Mouse (Mus musculus) forebrain, postnatal 0 days (tissue): Measurements from ENCODE around the gene Ywhaq. TPM values are rescaled to one million over a fixed set of nuclear protein-coding genes. Genes with fewer than 3 reads are reported as not detected.

Experiments used
- ATAC-seq: fragments of 200-750 bp; cut with Nextera tagmentation; 2 replicates; pipeline ENCODE4 v1.8.0; 2017; ENCODE audit warnings: mild to moderate bottlenecking, moderate library complexity
- DNase-seq: peaks from one replicate; pipeline ENCODE4 v3.0.0-alpha.2; 2015
- H3K27ac ChIP-seq: fragments of 300-500 bp; sonication (generic); 2 replicates; pipeline ENCODE4 v1.5.1; 2014; ENCODE audit warnings: low read depth, mild to moderate bottlenecking, antibody characterized with exemption, low read length, moderate library complexity, mixed read lengths
- H3K27me3 ChIP-seq: fragments of 300-500 bp; sonication (generic); 2 replicates; pipeline ENCODE4 v1.6.1; 2014; ENCODE audit warnings: mild to moderate bottlenecking, low read length, mixed read lengths; ENCODE audit not compliant: insufficient read depth
- H3K36me3 ChIP-seq: fragments of 300-500 bp; sonication (generic); 2 replicates; pipeline ENCODE4 v1.6.1; 2014; ENCODE audit warnings: mild to moderate bottlenecking, moderate library complexity; ENCODE audit not compliant: insufficient read depth
- H3K4me1 ChIP-seq: fragments of 300-500 bp; sonication (generic); 2 replicates; pipeline ENCODE4 v1.6.1; 2014; ENCODE audit warnings: antibody characterized with exemption; ENCODE audit not compliant: insufficient read depth
- H3K4me2 ChIP-seq: fragments of 300-500 bp; sonication (generic); 2 replicates; pipeline ENCODE4 v1.6.1; 2014; ENCODE audit warnings: low read depth, mild to moderate bottlenecking, moderate library complexity
- H3K4me3 ChIP-seq: fragments of 300-500 bp; sonication (generic); 2 replicates; pipeline ENCODE4 v1.5.1; 2014; ENCODE audit warnings: low read depth, low read length, mixed read lengths
- H3K9ac ChIP-seq: fragments of 300-500 bp; sonication (generic); 2 replicates; pipeline ENCODE4 v1.6.1; 2014; ENCODE audit warnings: mild to moderate bottlenecking
- H3K9me3 ChIP-seq: fragments of 300-500 bp; sonication (generic); 2 replicates; pipeline ENCODE4 v1.6.1; 2016; ENCODE audit warnings: low read length
- CTCF ChIP-seq: sonication (generic); IDR thresholded peaks from 2 replicates; pipeline ENCODE4 v1.5.1; 2016; ENCODE audit warnings: antibody characterized with exemption, control low read depth, low read depth
- WGBS: fragments of 180-500 bp; shearing (Covaris S2); extraction: QIAGEN DNeasy Blood & Tissue Kit; methylation state at CpG from one replicate; pipeline ENCODE4 v1.1.7; 2014; 5-methylcytosine and 5-hydroxymethylcytosine counted together
- polyA plus RNA-seq: library from polyadenylated mRNA; unstranded; fragments of >200 nt; fragmentation: Nextera tagmentation; extraction: Ambion mirVana; gene quantifications from 2 replicates; pipeline ENCODE4 v1.2.1, GENCODE M21; 2015
- total RNA-seq: library from RNA; depleted of rRNA; stranded (reverse); fragments of >200 nt; gene quantifications from 2 replicates; pipeline ENCODE4 v1.2.3, GENCODE M21; 2014

The Ywhaq gene
- total and polyA plus RNA-seq, 2 experiments from 2014 or later, result 738 to 1,188 TPM

DNA sequence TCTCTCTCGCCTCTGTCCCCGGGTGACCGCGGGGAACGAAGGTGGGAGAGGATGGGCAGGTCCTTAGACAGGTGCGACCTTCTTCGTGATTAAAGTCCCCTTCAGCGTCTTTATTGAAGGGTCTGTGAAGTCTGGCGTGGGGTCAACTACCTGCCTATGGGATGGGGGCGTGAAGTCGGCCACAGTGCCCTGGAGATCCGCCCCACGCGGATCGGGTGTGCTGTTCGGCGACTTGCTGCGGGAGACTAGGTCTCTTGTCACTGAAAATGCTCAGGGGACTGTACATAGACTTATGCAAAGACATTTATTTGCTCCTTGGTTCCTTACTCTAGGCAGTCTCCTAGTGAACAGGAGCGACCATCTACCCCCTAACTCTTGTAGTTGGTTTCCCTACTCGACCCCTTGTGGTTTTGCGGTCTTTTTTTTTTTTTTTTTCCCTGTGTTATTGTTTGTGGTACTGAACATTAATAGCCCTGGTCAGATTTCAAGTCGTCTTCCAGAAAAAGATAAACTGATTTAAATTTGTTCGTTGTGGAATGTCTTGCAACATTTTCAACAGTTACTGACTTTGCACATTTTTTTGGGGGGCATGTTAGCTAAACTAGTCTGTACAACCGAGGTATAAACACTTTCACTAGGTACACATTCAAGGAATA is 43.5 kb downstream of the Ywhaq start:
- Histone ChIP-seq H3K4me1 (peaks cover 4% of the 10 kb centered on the region; the same call in 1 of the 2 replicates), H3K4me2 (peak overlapping the region; percentile 83), H3K27me3 (no peaks in the 10 kb centered on the region), H3K36me3 (no peaks in the 10 kb centered on the region), H3K9ac (peak overlapping the region; percentile 91), H3K27ac (peak overlapping the region; percentile 97), H3K9me3 (no peaks in the 10 kb centered on the region), H3K4me3 (peak overlapping the region; percentile 71)
- WGBS, result 4% methylated on average over 24 of the region's 24 CpGs
- peak; percentile 51 for ATAC-seq
- TF ChIP-seq CTCF, result no peak
- DNase-seq, result no peak

GRCm38 (mm10) chr12:21373100-21373819 is 44.2 kb downstream of the Ywhaq start, which contains the start of gene Adam17:
TSS of gene Adam17 (minus strand) at chr12:21373632.
- under 1% methylated on average over 55 of the region's 55 CpGs for WGBS
- H3K36me3 ChIP-seq, result no peaks in the 10 kb centered on the region
- DNase-seq, result peak; percentile 98
- peak within 1 kb of the TSS; percentile 83 for H3K4me2 ChIP-seq
- no peaks in the 10 kb centered on the region for H3K27me3 ChIP-seq
- H3K4me3 ChIP-seq, result peak within 1 kb of the TSS; percentile 71
- H3K9me3 ChIP-seq, result no peaks in the 10 kb centered on the region
- peak within 1 kb of the TSS; percentile 97 for H3K27ac ChIP-seq
- TF ChIP-seq CTCF, result peak; percentile 81
- peaks cover 4% of the 10 kb centered on the region; the same call in 1 of the 2 replicates for H3K4me1 ChIP-seq
- H3K9ac ChIP-seq, result peak within 1 kb of the TSS; percentile 91
- ATAC-seq, result peak; percentile 99

DNA sequence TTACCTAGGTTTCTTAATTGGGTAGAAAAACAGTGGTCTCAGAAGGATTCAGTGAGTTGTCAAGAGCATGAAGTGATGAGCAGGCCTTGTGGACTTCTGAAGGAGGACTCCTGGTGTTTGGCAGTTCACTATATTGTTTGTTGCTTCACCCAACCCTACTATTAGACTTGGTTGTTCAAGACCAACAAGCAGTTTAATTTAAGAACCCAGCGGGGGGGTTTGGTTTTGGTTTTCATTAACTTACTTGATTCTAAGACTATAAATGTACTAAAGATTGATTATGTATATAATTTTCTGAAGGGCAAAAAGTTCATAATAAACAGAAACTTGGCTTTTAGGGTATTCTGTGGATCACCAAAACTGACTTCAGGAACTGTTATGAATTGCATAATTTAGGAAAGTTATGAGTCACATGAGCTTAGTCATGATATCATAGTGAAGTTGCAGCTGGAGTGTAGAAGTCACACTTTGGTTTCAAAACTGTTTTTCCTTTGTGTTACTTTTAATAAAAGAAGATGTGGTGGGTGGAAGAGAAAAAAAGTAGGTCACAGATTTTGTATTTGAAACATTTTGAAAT is 47.3 kb downstream of the Ywhaq start:
- ATAC-seq, result no peak

GRCm38 (mm10) chr12:21369087-21369410 is 48.4 kb downstream of the Ywhaq start:
- no peak overlapping the region for H3K9ac ChIP-seq
- no peak overlapping the region for H3K4me2 ChIP-seq
- ATAC-seq, result no peak
- H3K27me3 ChIP-seq, result no peaks in the 10 kb centered on the region
- no peaks in the 10 kb centered on the region for H3K36me3 ChIP-seq
- DNase-seq, result no peak
- H3K4me3 ChIP-seq, result no peak overlapping the region
- TF ChIP-seq CTCF, result no peak
- 95% methylated on average over 5 of the region's 5 CpGs for WGBS
- no peaks in the 10 kb centered on the region; the same call in 1 of the 2 replicates for H3K4me1 ChIP-seq
- no peak overlapping the region for H3K27ac ChIP-seq
- no peaks in the 10 kb centered on the region for H3K9me3 ChIP-seq

More for the DNA sequence above, 47.3 kb downstream of the Ywhaq start:
- WGBS, result 95% methylated on average over 1 of the region's 1 CpGs
- no peak for TF ChIP-seq CTCF
- Histone ChIP-seq H3K4me2 (no peak overlapping the region), H3K36me3 (no peaks in the 10 kb centered on the region), H3K27ac (no peak overlapping the region), H3K4me3 (no peak overlapping the region), H3K27me3 (no peaks in the 10 kb centered on the region), H3K4me1 (peaks cover 4% of the 10 kb centered on the region; the same call in 1 of the 2 replicates), H3K9me3 (no peaks in the 10 kb centered on the region), H3K9ac (no peak overlapping the region)
- DNase-seq, result no peak

DNA sequence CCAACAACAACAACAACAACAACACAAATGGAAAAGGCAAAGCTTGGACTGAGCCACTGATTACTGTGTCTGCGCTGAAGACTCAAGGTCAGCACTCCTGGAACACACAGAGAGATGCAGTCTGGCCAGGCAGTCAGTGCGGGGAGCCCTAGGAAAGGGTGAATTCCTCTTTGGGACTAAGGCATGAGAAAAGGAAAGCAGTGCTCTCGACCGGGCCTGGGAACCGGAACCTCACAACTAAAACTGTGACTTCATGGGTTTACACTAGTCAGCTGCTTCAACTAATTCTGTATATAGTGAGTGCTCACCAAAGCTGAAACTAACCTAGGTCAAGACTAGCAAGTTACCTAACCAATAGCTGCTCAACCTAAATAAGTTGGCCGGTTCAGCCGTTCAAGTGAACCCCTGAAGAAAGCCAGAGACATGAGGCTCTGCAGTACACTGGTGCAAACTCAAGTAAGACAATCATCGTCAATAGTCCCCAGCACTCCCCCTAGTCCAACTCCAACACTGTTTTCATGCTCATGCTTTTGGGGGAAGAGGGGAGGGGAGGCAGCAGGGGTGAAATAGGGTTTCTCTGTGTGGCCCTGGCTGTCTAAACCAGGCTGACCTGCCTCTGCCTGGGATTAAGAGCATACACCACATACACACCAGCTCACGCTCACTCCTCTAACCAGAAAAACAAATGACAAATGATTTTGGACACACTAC is 48.9 kb downstream of the Ywhaq start:
- 91% methylated on average over 9 of the region's 9 CpGs for WGBS
- H3K4me3 ChIP-seq, result no peak overlapping the region
- no peaks in the 10 kb centered on the region for H3K27me3 ChIP-seq
- H3K27ac ChIP-seq, result no peak overlapping the region
- H3K9ac ChIP-seq, result no peak overlapping the region
- H3K36me3 ChIP-seq, result no peaks in the 10 kb centered on the region
- no peak for TF ChIP-seq CTCF
- H3K9me3 ChIP-seq, result no peaks in the 10 kb centered on the region
- no peak for ATAC-seq
- no peak overlapping the region for H3K4me2 ChIP-seq
- no peak for DNase-seq
- no peaks in the 10 kb centered on the region for H3K4me1 ChIP-seq

DNA sequence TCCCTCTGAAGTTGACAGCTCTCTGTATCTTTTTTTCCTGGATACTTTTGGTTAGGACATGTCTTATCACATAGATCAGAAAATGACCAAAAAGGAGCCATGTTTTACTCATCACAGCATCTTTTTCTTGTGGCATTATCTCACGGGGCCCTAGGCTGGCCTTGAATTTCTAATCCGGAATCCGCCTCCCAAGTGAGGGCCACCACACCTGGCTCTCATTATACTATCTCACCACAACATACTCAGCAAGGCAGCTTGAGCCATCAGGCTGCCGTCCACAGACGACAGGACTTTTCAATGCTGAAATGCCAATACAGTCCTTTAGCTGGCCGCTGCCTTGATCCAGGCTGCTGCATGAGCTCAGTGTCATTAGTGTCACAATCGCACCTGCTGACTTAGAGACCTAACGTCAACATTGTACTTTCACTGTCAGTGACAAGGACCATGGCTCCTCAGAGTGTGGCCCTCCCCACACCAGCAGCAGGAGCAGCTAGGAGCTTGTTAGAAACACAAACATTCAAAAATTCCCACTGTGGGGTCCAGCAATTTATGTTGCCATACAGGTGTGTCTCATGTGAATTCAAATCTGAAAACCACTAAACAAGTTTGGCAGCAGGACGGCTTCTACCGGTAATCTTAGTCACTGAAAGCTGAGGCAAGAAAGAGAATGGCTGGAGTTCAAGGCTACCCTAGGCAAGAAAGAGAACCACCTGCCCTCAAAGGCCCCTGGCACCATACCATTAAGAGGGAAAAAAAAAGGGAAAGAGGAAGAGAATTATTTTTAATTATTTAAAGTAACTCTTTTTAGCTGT is 52.6 kb downstream of the Ywhaq start:
- no peaks in the 10 kb centered on the region for H3K36me3 ChIP-seq
- H3K9ac ChIP-seq, result no peak overlapping the region
- no peaks in the 10 kb centered on the region for H3K9me3 ChIP-seq
- WGBS, result 89% methylated on average over 10 of the region's 10 CpGs
- no peak overlapping the region for H3K27ac ChIP-seq
- ATAC-seq, result no peak
- H3K4me2 ChIP-seq, result no peak overlapping the region
- no peaks in the 10 kb centered on the region for H3K4me1 ChIP-seq
- H3K4me3 ChIP-seq, result no peak overlapping the region
- no peak for TF ChIP-seq CTCF
- no peak for DNase-seq
- H3K27me3 ChIP-seq, result no peaks in the 10 kb centered on the region
